In the genomic region with DNA sequence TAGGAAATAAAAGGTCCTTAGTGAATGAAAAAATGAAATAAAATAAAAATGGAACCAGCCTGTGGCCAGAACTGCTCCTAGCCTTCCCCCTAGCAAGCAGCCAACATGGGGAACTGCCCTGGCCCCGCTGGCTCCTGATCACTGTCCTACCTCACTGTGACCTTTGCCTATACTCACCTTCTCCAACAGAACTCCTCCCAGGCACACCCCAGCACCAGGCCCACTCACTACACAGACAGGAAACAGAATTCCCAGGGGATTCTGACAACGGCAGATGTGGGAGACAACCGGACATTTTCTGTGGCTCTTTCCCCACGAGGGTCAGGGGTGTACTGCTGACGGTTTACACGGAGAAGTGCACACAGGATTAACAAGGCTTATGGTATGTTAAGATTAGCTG, we compare ENCODE assay signal across 15 mouse cellular contexts. TPM values are rescaled to one million over a fixed set of nuclear protein-coding genes. Genes with fewer than 3 reads are reported as not detected.
DNase-seq lines count a peak whose midpoint lies in the region; ATAC-seq and TF ChIP-seq lines count a peak whose summit lies in the region.
"Had no signal": no experiment of that assay in that cellular context is flagged by ENCODE, and none has a peak within 500 bp of the region (broad histone marks: within the 10 kb centered on the region; RNA-seq: fewer than 3 reads in every experiment).

No protein-coding gene starts in this region.

- peak overlapping the region; percentile 52; the same call in 1 of the 2 replicates for H3K9ac ChIP-seq in heart, embryonic 13.5 days
- no peak overlapping the region for H3K9ac ChIP-seq in heart, embryonic 12.5 days
- H3K9ac ChIP-seq in lung, embryonic 14.5 days: no peak overlapping the region
- H3K9ac ChIP-seq in lung, postnatal 0 days (replicated peaks; ENCODE audit: low read depth): no peak overlapping the region
- H3K9ac ChIP-seq: hindbrain, embryonic 13.5 days; limb, embryonic 12.5 days had no signal

- no peak overlapping the region for H3K4me3 ChIP-seq in heart, embryonic 13.5 days
- no peak overlapping the region for H3K4me3 ChIP-seq in heart, embryonic 12.5 days
- H3K4me3 ChIP-seq in lung, embryonic 14.5 days (ENCODE audit: low read depth, low read length): no peak overlapping the region
- H3K4me3 ChIP-seq in lung, postnatal 0 days (ENCODE audit: low read depth, low read length): no peak overlapping the region
- H3K4me3 ChIP-seq in small intestine, adult 2 months (ENCODE audit: low read depth, low read length): peak overlapping the region; percentile 43
- no peak overlapping the region for H3K4me3 ChIP-seq in layer of hippocampus, adult 2 months
- H3K4me3 ChIP-seq: gastrocnemius, adult 2 months; hindbrain, embryonic 13.5 days; limb, embryonic 12.5 days had no signal

- TF ChIP-seq CTCF in lung, embryonic 14.5 days (IDR thresholded peaks at IDR 0.05; ENCODE audit: low read depth): no peak
- TF ChIP-seq CTCF in lung, postnatal 0 days (IDR thresholded peaks at IDR 0.05): no peak
- no peak for TF ChIP-seq CTCF in small intestine, adult 2 months (IDR thresholded peaks at IDR 0.05; ENCODE audit: extremely low read depth, insufficient read length, insufficient replicate concordance, low read depth, low read length)
- no peak for TF ChIP-seq CTCF in layer of hippocampus, adult 2 months (conservative IDR thresholded peaks at IDR 0.05)

- no peaks in the 10 kb centered on the region for H3K36me3 ChIP-seq in heart, embryonic 13.5 days
- H3K36me3 ChIP-seq in heart, embryonic 12.5 days: no peaks in the 10 kb centered on the region; the same call in 1 of the 2 replicates
- H3K36me3 ChIP-seq in lung, embryonic 14.5 days (ENCODE audit: insufficient read depth): no peaks in the 10 kb centered on the region
- H3K36me3 ChIP-seq in lung, postnatal 0 days (ENCODE audit: insufficient read depth, low read length): no peaks in the 10 kb centered on the region
- H3K36me3 ChIP-seq in small intestine, adult 2 months (ENCODE audit: control insufficient read depth, insufficient read depth, low read length): peaks cover 47% of the 10 kb centered on the region
- H3K36me3 ChIP-seq: hindbrain, embryonic 13.5 days; limb, embryonic 12.5 days had no signal

- 70% methylated on average over 6 of the region's 6 CpGs for WGBS in heart, embryonic 13.5 days
- WGBS in heart, embryonic 12.5 days: 66% methylated on average over 6 of the region's 6 CpGs
- WGBS in lung, embryonic 14.5 days: 54% methylated on average over 6 of the region's 6 CpGs
- WGBS in lung, postnatal 0 days: 46% methylated on average over 6 of the region's 6 CpGs
- WGBS in small intestine, adult 2 months: 38% methylated on average over 6 of the region's 6 CpGs

- no peak overlapping the region for H3K4me2 ChIP-seq in heart, embryonic 13.5 days
- H3K4me2 ChIP-seq in heart, embryonic 12.5 days: no peak overlapping the region
- H3K4me2 ChIP-seq in lung, embryonic 14.5 days: no peak overlapping the region
- H3K4me2 ChIP-seq in lung, postnatal 0 days (replicated peaks; ENCODE audit: low read depth, low read length): no peak overlapping the region
- H3K4me2 ChIP-seq: limb, embryonic 12.5 days had no signal

- TF ChIP-seq EP300 in lung, postnatal 0 days (IDR thresholded peaks at IDR 0.05): no peak

- no peak for TF ChIP-seq POLR2A in small intestine, adult 2 months (IDR thresholded peaks at IDR 0.05; ENCODE audit: low read depth, low read length)

- H3K4me1 ChIP-seq in heart, embryonic 13.5 days: peaks cover 86% of the 10 kb centered on the region
- peaks cover 62% of the 10 kb centered on the region for H3K4me1 ChIP-seq in heart, embryonic 12.5 days (replicated peaks)
- H3K4me1 ChIP-seq in lung, embryonic 14.5 days (ENCODE audit: insufficient read depth): peaks cover 19% of the 10 kb centered on the region
- H3K4me1 ChIP-seq in lung, postnatal 0 days (ENCODE audit: insufficient read depth, low read depth, low read length): peaks cover 25% of the 10 kb centered on the region
- peaks cover 23% of the 10 kb centered on the region for H3K4me1 ChIP-seq in small intestine, adult 2 months (ENCODE audit: control insufficient read depth, insufficient read depth, insufficient read length, low read length)

- 0 out of 2 replicates have a peak overlapping the region, but pooled peaks have one; percentile 15 for H3K27ac ChIP-seq in heart, embryonic 13.5 days (replicated peaks)
- H3K27ac ChIP-seq in heart, embryonic 12.5 days (ENCODE audit: poor library complexity, severe bottlenecking): no peak overlapping the region
- H3K27ac ChIP-seq in lung, embryonic 14.5 days (ENCODE audit: low read depth): peak overlapping the region; percentile 54; the same call in 1 of the 2 replicates
- H3K27ac ChIP-seq in lung, postnatal 0 days (ENCODE audit: low read length): no peak overlapping the region
- peak overlapping the region; percentile 42 for H3K27ac ChIP-seq in small intestine, adult 2 months (ENCODE audit: insufficient read depth, low read depth, low read length)
- no peak overlapping the region for H3K27ac ChIP-seq in layer of hippocampus, adult 2 months
- H3K27ac ChIP-seq: gastrocnemius, adult 2 months; hindbrain, embryonic 13.5 days had no signal

- no peak for ATAC-seq in heart, embryonic 13.5 days (ENCODE audit: extremely low read depth, insufficient number of reproducible peaks, low FRiP score, low TSS enrichment)
- ATAC-seq in heart, embryonic 12.5 days (ENCODE audit: insufficient number of reproducible peaks, low FRiP score): no peak
- ATAC-seq in lung, embryonic 14.5 days (ENCODE audit: insufficient read depth): no peak
- no peak for ATAC-seq in lung, postnatal 0 days
- ATAC-seq in CD4-positive, CD25-positive, alpha-beta regulatory T cell, adult 4 months: no peak
- ATAC-seq: forebrain, embryonic 16.5 days had no signal

- no peak for DNase-seq in lung, embryonic 14.5 days
- no peak for DNase-seq in lung, postnatal 0 days (ENCODE audit: low spot score)
- DNase-seq in ES-CJ7 (ENCODE audit: low read depth, low spot score): peak; percentile 62
- no peak for DNase-seq in layer of hippocampus, adult 2 months (ENCODE audit: low spot score in 2 of 2)
- DNase-seq: cerebellum, adult 18-20 months; gastrocnemius, adult 2 months; layer of hippocampus, postnatal 36 days; lung, adult 18-20 months had no signal

- no peaks in the 10 kb centered on the region for H3K27me3 ChIP-seq in heart, embryonic 13.5 days (replicated peaks)
- H3K27me3 ChIP-seq in heart, embryonic 12.5 days (replicated peaks): no peaks in the 10 kb centered on the region
- H3K27me3 ChIP-seq in lung, embryonic 14.5 days (ENCODE audit: insufficient read depth, low read length): peaks cover 17% of the 10 kb centered on the region
- H3K27me3 ChIP-seq in lung, postnatal 0 days (replicated peaks; ENCODE audit: insufficient read depth, low read length): no peaks in the 10 kb centered on the region
- H3K27me3 ChIP-seq in small intestine, adult 2 months (ENCODE audit: control insufficient read depth, insufficient read depth, low read length): no peaks in the 10 kb centered on the region

- no peaks in the 10 kb centered on the region for H3K9me3 ChIP-seq in heart, embryonic 13.5 days
- no peaks in the 10 kb centered on the region for H3K9me3 ChIP-seq in heart, embryonic 12.5 days (replicated peaks)
- H3K9me3 ChIP-seq in lung, embryonic 14.5 days (ENCODE audit: low read depth, low read length): no peaks in the 10 kb centered on the region
- no peaks in the 10 kb centered on the region for H3K9me3 ChIP-seq in lung, postnatal 0 days (ENCODE audit: low read length)
- H3K9me3 ChIP-seq: hindbrain, embryonic 13.5 days; limb, embryonic 12.5 days had no signal

RNA-seq across cellular contexts. Expression of a gene that starts 5.5 kb away (rescaled TPM):
- 103 and 105 TPM in 2 replicates for polyA plus RNA-seq in heart, embryonic 13.5 days (2015; fragmentation: Nextera tagmentation; extraction: Ambion mirVana)
- 119 and 124 TPM in 2 replicates for polyA plus RNA-seq in heart, embryonic 12.5 days (2016; fragmentation: Nextera tagmentation; extraction: Ambion mirVana)
- polyA plus RNA-seq in lung, embryonic 14.5 days (2014; fragmentation: Nextera tagmentation; extraction: Ambion mirVana): 97.1 and 97.3 TPM in 2 replicates
- polyA plus RNA-seq in lung, postnatal 0 days (2015; fragmentation: Nextera tagmentation; extraction: Ambion mirVana): 275 and 288 TPM in 2 replicates
- 95.0 and 368 TPM in 2 replicates for polyA plus RNA-seq in small intestine, adult 2 months (2012; rRNA removed)
- total RNA-seq in layer of hippocampus, adult 2 months (2021): 10 to 100 TPM; 48.0 to 51.1 TPM
- 100 to 1,000 TPM; 110 to 136 TPM for polyA plus RNA-seq in CD4-positive, CD25-positive, alpha-beta regulatory T cell, adult 4 months (2017; shearing (Covaris generic))

Comparison
In these comparisons a context has a peak if more than half of its experiments do, and no peak if none do; other contexts are left out.
1. H3K27ac ChIP-seq: peak in heart, embryonic 13.5 days (single experiment), lung, embryonic 14.5 days (single experiment) and small intestine, adult 2 months (single experiment); none in heart, embryonic 12.5 days (single experiment), lung, postnatal 0 days (single experiment) and layer of hippocampus, adult 2 months (single experiment).